Mouse (Mus musculus) ES-E14 (cell line): ENCODE data around the gene Bcat1. TPM values are rescaled to one million over a fixed set of nuclear protein-coding genes. Genes with fewer than 3 reads are reported as not detected.
A peak's percentile ranks its signal among the peaks of the same experiment; 100 is the strongest.
"Not testable (repeated sequence)": the region's sequence is repeated elsewhere in the genome, so short reads cannot be mapped to it uniquely, and the experiment has no call there.

Experiments
- DNase-seq: peaks from one replicate; pipeline ENCODE4 v3.0.0-alpha.2; 2013; ENCODE audit warnings: low read depth, low spot score
- H3K27ac ChIP-seq: 2 replicates; pipeline ENCODE4 v1.5.1; 2012; ENCODE audit warnings: low read depth, mild to moderate bottlenecking, low read length, moderate library complexity, mixed read lengths; ENCODE audit not compliant: poor library complexity, insufficient read depth, severe bottlenecking
- H3K36me3 ChIP-seq: 2 replicates; pipeline ENCODE4 v1.6.1; 2012; ENCODE audit warnings: mild to moderate bottlenecking, low read length, moderate library complexity, mixed read lengths; ENCODE audit not compliant: control insufficient read depth, poor library complexity, insufficient read depth, severe bottlenecking
- H3K4me1 ChIP-seq, 2 experiments: fragments of 150-350 bp in 1 of 2; sonication (generic) in 1 of 2; 2 replicates each; pipeline ENCODE4 v1.6.1; 2012; ENCODE audit warnings: low read length in 2 of 2, mild to moderate bottlenecking in 1 of 2, mixed read lengths in 1 of 2; ENCODE audit not compliant: control insufficient read depth in 2 of 2, insufficient read depth in 2 of 2, poor library complexity in 1 of 2
- H3K4me3 ChIP-seq, 2 experiments: fragments of 150-350 bp in 1 of 2; sonication (generic) in 1 of 2; 2 replicates each; pipeline ENCODE4 v1.5.1; 2012; ENCODE audit warnings: low read length in 2 of 2, low read depth in 1 of 2, mild to moderate bottlenecking in 1 of 2, mixed read lengths in 1 of 2; ENCODE audit not compliant: insufficient read depth in 1 of 2, poor library complexity in 1 of 2, severe bottlenecking in 1 of 2
- H3K9ac ChIP-seq: 2 replicates; pipeline ENCODE4 v1.6.1; 2012; ENCODE audit warnings: low read depth, mild to moderate bottlenecking, low read length, mixed read lengths; ENCODE audit not compliant: poor library complexity, insufficient read depth, severe bottlenecking
- H3K9me3 ChIP-seq: fragments of 150-350 bp; sonication (generic); 2 replicates; pipeline ENCODE4 v1.6.1; 2012; ENCODE audit warnings: low read depth, mild to moderate bottlenecking, low read length; ENCODE audit not compliant: control insufficient read depth, insufficient read depth
- CHD2 ChIP-seq: IDR thresholded peaks from 2 replicates; pipeline ENCODE4 v1.6.1; 2014; ENCODE audit warnings: mild to moderate bottlenecking, low read depth, low read length, inconsistent platforms
- HCFC1 ChIP-seq: IDR thresholded peaks from 2 replicates; pipeline ENCODE4 v1.6.1; 2012; ENCODE audit warnings: low read length, inconsistent platforms, borderline replicate concordance; ENCODE audit not compliant: insufficient read depth
- MAFK ChIP-seq: IDR thresholded peaks from 2 replicates; pipeline ENCODE4 v1.6.1; 2014; ENCODE audit warnings: mild to moderate bottlenecking, low read depth, low read length, inconsistent platforms; ENCODE audit not compliant: insufficient read depth
- ZC3H11A ChIP-seq: IDR thresholded peaks from 2 replicates; pipeline ENCODE4 v1.6.1; 2012; ENCODE audit warnings: low read depth, mild to moderate bottlenecking, inconsistent platforms, low read length, borderline replicate concordance
- ZNF384 ChIP-seq: IDR thresholded peaks from 2 replicates; pipeline ENCODE4 v1.6.1; 2012; ENCODE audit warnings: low read depth, low read length, inconsistent platforms
- in situ Hi-C, 2 experiments: fragments of 600-800 bp; cut with MboI; formaldehyde crosslinking; loops; one replicate each; pipeline ENCODE4 v1.15.1; 2025; ENCODE audit warnings: low sequenced_read_pairs in 2 of 2, inconsistent platforms in 1 of 2; ENCODE audit not compliant: unreplicated experiment in 2 of 2
- total RNA-seq: library from RNA; depleted of rRNA; stranded (reverse); fragments of 300-350 nt; gene quantifications from 2 replicates; pipeline ENCODE4 v1.2.3, GENCODE M21; 2012

Bcat1 gene
- total RNA-seq, 1 experiment, result 180 TPM

DNA sequence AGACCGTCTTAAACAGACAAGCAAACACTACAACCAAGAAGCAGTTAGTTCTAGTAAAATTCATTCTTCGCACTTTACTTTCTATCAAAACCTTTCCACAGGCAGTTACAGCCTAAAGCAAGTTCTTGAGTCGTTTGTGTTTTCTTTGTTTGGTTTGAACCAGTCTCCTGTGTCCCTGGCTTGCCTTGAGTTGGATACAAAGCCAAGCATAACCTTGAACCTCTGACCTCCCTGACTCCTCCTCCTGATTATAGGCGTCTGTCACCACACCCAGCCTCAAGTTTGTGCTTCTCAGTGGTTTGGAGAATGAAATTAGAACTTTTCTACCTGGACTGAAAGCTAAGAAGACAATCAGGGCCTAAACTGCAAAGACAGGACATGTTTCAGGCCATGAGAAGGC, 18.4 kb upstream of the Bcat1 start:
- in situ Hi-C loops, result no loop called here
- H3K4me1 ChIP-seq, result peaks cover 5 to 30% of the 10 kb centered on the region in 2 experiments; a peak in 3 of 4 replicates
- TF ChIP-seq HCFC1 (no peak), ZC3H11A (no peak), CHD2 (0 out of 2 replicates have a peak, but pooled peaks have one; percentile 42), MAFK (no peak), ZNF384 (no peak)
- H3K4me3 ChIP-seq, result no peak overlapping the region
- H3K27ac ChIP-seq, result peak overlapping the region; percentile 73; the same call in 1 of the 2 replicates
- DNase-seq, result peak; percentile 65
- no peaks in the 10 kb centered on the region for H3K36me3 ChIP-seq
- H3K9me3 ChIP-seq, result no peaks in the 10 kb centered on the region
- no peak overlapping the region for H3K9ac ChIP-seq

DNA sequence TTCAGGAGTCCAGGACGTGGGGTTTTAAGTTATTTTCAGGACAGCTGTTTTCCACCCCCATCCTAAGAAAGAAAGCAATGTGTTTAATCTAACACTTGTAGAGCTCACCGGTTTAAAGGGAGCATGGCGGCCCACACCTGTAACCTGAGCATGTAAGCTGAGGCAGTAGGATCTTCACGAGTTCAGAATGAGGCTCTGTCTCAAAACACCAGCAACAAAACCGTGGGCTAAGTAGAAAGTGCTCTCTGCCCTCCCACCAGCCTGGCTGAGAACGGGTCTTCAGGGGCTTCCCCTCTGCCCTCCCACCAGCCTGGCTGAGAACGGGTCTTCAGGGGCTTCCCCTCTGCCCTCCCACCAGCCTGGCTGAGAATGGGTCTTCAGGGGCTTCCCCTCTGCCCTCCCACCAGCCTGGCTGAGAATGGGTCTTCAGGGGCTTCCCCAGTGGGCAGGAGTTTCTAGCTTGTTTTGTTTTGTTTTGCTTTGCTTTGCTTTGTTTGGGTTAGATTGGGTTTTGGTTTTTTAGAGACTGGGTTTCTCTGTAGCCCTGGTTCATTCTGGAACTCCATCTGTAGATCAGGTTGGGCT, 17.1 kb upstream of the Bcat1 start:
- Histone ChIP-seq H3K4me1 (peaks cover 5 to 32% of the 10 kb centered on the region in 2 experiments; a peak in 3 of 4 replicates), H3K27ac (peak overlapping the region; percentile 71; the same call in 1 of the 2 replicates)
- H3K36me3 ChIP-seq, H3K4me3 ChIP-seq, in situ Hi-C loops, DNase-seq, H3K9ac ChIP-seq, H3K9me3 ChIP-seq: not testable (repeated sequence)

DNA sequence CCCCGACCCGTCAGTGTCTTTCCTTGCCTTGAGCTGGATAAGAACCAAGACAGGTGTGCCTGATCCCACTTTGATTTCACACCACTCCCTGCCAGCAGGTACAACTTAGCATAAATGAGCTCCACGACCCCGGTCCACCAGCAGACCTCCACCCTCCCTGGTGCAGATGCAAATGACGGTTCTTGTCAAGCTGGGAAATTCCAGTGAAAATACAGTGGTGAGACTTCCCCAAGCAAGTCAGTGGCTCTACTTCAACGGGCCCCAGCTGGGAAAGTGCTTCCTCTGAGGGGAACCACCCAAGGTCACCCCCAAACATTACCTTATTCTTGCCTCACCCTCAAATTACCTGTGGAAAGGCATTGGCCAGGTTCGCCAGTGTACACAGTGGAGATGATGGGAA, 16.0 kb upstream of the Bcat1 start:
- Histone ChIP-seq H3K9me3 (no peaks in the 10 kb centered on the region), H3K4me1 (peaks cover 5 to 32% of the 10 kb centered on the region in 2 experiments; a peak in 3 of 4 replicates), H3K9ac (no peak overlapping the region), H3K4me3 (no peak overlapping the region), H3K36me3 (no peaks in the 10 kb centered on the region), H3K27ac (no peak overlapping the region)
- no peak for DNase-seq
- in situ Hi-C loops, result no loop called here
- TF ChIP-seq CHD2 (no peak), HCFC1 (no peak), ZNF384 (no peak), MAFK (no peak), ZC3H11A (no peak)

DNA sequence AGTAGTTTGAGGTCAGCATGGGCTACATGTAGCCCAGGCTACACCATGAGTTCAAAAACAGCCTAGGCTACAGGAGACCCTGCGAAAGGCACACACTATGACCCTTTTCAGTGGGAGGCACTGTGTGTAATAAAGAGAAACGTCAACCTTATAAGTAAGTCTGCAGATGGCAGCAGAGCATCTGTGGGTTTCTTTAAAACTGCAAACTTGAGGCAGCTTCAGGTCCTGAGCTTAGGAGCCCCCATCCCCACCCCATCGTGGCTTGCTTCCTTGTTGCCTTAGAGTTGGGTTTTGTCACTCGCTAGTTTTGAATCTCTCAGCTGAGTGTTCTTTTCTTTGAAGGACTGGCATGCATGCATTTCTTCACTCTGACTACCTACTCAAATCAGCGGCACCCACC, 14.9 kb upstream of the Bcat1 start:
- no peak for DNase-seq
- no peak for TF ChIP-seq ZC3H11A
- H3K4me1 ChIP-seq, result peaks cover 5 to 32% of the 10 kb centered on the region in 2 experiments; a peak in 3 of 4 replicates
- no peaks in the 10 kb centered on the region for H3K9me3 ChIP-seq
- no peaks in the 10 kb centered on the region for H3K36me3 ChIP-seq
- H3K4me3 ChIP-seq, result no peak overlapping the region
- in situ Hi-C loops, result no loop called here
- H3K27ac ChIP-seq, result no peak overlapping the region
- H3K9ac ChIP-seq, result no peak overlapping the region

DNA sequence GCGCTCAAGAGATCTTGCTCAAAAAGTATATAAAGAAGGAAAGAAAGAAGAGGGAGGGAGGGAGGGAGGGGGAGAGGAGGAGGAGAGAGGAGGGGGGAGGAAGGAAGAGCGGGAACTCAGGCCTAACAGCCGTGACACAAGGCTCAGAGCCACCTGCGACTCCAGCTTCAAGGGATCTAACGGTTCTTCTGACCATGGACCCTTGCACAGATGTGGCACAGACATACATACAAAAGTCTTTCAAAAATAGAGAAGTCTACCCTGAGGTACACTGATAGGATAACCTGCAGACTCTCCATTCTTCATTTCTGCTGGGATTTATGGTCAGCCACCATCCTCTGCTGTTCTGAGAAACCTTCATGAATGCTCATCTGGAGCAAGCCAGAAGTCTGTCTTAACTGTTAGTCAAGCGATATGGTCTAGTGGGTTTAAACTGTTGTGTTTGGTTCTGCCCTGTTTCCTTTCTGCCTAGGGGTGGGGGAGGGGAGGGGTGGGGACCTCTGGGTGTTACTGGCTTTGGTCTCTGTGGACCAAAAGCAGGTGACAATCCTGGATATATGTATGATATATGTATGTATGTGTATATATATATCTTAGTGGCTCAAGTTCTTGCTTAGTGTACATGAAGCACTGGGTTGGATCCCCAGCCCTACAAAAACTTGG, 14.3 kb upstream of the Bcat1 start:
- DNase-seq, result no peak
- no peak for TF ChIP-seq ZNF384
- TF ChIP-seq CHD2, result no peak
- no peak for TF ChIP-seq MAFK
- no peak for TF ChIP-seq HCFC1
- no peak for TF ChIP-seq ZC3H11A
- H3K4me3 ChIP-seq, result no peak overlapping the region
- no peak overlapping the region for H3K9ac ChIP-seq
- H3K4me1 ChIP-seq, result peaks cover 5 to 32% of the 10 kb centered on the region in 2 experiments; a peak in 3 of 4 replicates
- no peak overlapping the region for H3K27ac ChIP-seq
- in situ Hi-C loops, result no loop called here
- no peaks in the 10 kb centered on the region for H3K36me3 ChIP-seq
- H3K9me3 ChIP-seq, result no peaks in the 10 kb centered on the region
